Mouse (Mus musculus) kidney, postnatal 36 days (tissue): Measurements from ENCODE around the gene Kazald1.

Experiments used
- DNase-seq, 2 experiments: peaks; one replicate each; pipeline ENCODE4 v3.0.0; 2021 to 2022; ENCODE audit warnings: mixed read lengths in 2 of 2

The Kazald1 gene

DNA sequence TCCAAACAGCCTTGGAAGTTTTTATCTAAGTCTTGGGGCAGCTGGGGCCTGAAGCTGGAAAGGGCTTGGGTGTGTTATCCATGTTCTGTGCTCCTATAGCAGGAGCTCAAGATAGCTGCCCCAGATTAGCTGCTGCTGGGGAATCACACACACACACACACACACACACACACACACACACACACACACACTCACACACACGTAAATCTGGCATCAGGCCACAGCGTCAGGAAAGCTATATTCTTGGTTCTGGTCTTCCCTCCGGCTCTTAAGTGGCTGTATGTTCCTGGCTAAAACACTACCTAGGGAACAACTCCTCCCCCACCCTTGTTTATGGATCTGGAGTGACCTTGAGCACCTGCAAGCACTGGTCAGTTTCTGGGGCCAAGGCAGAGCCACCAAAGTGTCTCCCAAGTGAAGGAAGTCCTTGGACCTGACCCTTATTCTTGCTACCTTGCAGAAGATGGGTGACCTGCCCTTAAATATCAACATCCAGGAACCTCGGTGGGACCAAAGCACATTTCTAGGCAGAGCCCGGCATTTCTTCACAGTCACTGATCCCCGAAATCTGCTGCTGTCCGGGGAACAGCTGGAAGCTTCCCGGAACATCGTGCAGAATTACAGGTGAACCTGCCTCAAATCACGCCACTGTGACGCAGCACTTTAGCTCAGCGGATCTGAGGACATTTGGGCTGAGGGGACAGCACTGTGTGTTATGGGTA, 26.2 kb upstream of the Kazald1 start:
- DNase-seq = peak in 1 of 2 experiments; percentile 43

DNA sequence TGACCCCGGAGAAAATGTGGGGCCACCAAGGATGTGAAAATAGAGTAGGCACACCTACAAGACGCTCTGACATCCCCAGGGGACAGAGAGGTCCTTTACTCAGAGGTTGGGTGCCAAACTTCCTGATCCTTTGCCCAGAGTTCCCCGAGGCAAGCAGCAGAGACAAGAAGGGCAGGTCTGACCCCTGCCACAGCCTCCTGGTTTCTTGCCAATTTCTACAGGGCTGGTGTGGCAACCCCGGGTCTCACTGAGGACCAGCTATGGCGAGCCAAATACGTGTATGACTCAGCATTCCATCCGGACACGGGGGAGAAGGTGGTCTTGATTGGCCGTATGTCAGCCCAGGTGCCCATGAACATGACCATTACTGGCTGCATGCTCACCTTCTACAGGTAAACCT, 25.5 kb upstream of the Kazald1 start:
- DNase-seq = no peak

DNA sequence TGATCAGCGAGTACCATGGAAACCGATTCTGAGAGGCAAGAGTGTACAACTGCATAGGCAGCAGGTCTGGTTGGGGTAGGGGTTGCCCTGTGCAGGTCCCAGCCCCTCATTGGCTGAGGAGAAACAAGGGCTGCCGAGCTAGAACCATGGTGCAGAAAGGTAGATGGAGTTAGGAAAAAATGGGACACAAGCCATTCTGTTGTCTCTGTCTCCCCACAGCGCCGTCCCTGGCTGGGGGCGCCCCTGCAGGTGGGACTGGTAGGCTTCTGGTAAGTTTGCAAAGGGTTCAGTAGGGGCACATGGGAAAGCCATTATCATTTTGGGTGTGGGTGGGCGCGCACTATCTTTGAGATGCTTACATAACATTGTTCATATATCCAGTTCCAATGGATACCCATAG, 21.6 kb upstream of the Kazald1 start:
- no peak for DNase-seq

DNA sequence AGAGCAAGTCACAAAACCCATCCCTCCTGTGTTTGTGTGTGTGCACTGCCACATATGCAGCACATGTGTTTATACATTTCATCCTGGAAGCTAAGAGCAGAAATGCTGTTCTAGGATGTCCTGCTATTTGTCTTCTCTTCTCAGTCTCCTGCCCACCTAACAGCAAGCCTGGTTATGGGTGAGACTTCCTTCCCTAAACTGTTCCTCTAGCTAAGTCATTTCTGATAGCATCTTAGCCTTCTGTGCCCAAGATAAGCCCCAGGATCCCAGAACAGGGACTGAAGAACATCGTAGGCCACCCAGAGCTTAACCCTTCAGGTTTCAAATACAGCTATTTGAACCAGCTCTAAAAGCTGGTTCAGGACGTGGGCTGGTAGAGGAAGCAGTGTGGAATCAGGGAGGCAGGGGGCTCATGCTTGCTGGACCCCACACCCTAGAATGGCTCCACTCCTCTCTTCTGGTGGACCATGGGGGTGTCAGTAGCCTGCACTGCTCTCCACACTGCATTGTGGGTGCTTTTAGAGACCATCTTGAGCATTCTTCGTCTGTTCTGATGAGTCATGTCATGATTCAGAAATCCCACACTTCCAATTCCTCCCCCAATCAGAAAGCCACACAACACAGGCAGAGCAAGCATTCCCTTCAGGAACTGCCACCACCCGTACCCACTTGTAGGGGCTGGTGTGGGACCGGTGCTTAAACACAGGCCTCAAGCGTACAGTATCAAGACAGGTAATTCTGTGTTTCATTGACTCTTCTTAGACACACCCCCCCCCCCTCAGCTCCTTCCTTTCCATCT, 19.9 kb upstream of the Kazald1 start:
- no peak for DNase-seq

DNA sequence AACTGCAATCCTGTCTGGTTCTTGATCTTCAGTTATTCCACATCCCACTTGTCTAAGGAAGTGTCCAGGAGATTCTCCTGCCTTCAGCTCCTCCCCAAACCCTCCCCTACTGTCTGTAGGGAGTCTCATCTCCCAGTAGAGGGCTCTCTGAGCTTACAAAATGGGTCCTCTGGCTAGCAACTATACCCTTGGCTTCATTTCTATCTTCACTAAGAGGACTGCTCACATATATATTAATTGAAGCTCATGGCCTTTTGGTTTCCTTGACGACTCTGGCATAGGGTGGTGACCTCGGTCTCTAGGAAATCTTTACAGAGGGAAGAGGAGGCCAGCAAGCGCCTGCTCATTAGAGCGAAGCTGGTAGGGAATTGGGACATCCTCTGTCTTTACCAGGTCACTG, 18.7 kb upstream of the Kazald1 start:
- DNase-seq = peak; percentile 43 to 53

DNA sequence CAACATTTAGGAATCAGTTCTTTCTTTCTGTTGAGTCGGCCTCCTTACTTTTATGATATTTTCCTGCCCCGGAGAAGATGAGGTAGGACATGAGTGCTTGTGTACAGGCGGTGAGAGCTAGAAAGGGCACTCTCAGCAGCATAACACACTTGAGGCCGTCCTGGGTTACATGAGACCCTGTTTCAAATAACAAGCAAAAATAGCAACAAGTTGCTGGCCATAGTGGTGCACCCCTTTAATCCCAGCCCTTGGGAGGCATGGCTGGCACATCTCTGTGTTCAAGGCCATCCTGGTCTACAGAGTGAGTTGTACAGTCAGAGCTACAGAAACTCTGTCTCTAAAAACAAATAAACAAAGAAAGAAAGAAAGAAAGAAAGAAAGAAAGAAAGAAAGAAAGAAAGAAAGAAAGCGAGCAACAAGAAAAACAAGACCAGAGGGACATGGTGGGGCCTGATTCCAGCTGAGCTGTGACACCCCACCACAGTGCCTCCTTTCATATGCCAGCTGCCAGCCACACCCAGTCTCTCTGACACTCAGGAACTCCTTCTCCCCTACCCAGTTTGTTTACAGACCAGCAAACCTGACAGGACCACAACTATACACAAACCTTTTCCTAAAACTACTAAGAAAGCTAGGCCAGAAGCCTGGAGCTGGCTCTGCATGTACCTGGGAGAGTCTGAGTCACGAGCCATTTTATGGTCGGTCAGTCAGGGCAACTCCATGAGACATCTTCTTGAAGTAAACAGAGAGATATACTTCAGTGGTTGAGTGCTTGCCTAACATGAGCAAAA, 17.9 kb upstream of the Kazald1 start:
- no peak for DNase-seq

DNA sequence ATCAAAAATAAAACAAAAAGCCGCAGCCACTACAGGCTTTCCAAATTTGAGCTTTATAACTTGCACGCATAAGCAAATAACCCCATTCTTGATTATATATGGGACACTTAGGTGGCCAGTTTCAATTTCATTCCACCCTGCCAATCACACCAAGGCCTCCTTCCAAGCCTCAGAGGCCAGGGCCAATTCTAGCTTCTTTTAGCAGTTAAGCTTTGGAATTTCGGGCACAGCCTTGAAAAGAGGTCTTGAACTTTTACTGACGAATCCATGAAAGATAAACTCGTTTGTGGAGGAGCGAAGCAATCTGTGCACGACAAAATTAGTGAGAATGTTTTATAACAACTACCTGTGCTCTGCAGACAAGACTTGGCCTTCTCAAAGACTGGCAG, 17.3 kb upstream of the Kazald1 start:
- no peak for DNase-seq

DNA sequence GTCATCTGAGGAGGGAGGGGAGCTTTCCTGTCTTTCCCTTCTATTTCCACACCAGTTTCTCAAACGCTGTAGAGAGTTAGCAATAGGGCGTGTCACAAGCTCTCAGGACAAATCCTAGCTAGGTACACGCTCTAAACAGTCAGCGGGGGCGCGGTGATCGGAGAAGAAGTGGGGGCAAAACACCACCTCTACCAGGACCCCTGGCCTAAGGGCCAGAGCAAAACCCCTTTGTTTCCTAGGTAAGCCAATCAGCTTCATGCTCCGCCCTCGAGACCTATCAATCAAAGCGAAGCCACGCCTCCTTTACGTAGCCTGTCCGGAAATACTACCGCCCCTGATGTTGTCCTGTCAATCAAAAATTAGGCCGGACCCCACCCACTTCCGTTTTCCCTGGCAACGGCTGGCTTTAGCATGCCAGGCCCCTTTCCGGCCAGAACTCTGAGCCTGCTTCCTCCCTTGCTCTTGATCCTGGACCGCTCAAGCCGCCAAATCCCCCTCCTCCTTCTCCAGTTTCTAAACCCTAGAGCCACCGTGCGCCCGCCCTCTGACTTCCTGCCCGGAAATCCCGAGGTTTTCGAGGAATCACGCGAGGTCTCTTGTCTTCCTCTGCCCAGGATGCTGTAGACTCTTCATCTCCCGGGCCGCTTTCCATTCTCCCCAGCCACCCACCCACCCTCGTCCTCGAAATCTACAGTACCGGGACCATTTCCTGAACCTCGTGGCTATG, 16.8 kb upstream of the Kazald1 start:
- peak; percentile 96 to 97 for DNase-seq

DNA sequence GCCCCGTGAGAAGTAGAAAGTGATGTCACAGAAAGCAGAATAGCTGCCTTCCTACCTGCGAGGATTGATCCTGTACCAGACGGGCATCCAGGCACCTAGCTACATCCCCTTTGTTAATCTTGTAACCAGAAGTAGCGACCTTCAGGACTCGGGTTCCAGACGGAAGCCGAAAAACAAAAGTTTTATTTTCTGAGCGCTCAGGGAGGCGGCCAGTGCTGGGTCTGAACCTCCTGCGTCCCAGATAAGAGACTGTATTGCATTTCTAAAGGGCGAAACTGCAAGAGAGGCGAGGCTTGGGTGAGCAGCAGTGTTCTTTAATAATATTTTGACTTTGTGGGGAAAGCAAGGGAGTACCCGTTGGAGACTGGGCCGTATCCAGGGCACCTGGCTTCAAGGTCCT, 16.2 kb upstream of the Kazald1 start:
- DNase-seq = no peak

DNA sequence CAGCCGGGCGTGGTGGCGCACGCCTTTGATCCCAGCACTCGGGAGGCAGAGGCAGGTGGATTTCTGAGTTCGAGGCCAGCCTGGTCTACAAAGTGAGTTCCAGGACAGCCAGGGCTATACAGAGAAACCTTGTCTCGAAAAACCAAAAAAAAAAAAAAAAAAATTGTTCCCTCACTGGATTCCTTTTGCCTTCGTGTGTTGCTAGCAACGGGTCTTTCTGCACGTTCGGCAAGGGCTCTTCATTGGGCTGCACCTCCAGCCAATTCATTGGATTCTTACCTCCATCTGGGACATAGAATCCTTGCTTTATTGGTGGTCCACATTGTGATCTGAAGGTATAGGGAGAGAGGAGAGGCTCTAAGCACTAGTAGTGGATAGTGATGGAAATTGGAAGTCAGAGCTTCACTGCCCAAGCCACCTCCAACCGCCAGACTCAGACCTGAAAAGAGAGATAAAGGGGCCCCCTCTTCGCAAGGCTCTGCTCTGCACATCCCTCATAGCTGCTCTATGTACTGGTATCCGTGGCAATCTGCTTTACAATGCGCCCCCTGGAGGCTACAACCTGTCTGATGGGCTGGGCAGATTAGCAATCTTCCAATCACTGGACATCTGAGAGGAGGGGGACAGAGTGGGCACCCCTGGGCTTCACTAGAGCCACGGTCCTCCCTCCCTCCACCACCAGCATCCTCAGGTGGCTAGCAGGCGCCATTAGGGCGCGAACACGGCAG, 11.3 kb upstream of the Kazald1 start:
- DNase-seq = peak; percentile 67 to 87

DNA sequence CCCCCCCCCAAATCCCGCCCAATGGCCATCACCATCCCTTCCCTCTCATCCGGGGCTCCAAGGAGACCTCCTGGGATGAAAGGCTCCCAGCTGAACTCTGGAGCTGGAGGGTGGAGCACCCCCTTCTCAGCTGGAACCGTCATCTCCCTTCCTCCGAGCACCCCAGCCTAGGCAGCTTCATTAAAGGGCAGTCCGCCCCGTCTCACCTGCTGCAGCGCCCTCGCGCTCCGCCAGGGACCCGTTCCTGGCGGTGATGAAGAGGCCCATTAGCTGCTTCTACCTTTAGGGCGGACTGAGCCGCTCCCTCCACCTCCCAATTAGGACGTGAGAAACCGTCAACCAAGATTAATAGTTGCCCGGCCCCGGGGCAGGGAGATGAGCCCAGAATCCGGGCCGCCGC, 9.8 kb upstream of the Kazald1 start:
- DNase-seq = no peak

DNA sequence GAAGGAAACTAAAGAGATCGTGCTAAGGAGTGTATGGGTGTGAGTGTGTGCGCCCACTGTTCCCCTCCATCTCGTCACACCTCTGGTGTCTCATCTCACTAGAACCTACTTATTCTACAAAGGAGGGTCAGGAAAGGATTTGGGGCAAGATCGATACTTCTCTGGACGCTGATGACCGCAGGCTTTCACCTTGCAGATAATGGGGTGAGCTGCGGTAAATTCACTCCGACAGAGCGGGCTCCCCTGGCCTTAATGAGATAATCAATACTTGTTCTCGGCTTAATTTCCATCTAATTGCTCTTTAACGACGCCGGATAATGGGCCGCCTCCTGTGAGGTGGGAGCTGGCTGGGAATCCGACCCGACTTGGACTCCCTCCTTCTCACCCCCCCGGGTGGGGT, 7.9 kb upstream of the Kazald1 start:
- no peak for DNase-seq

DNA sequence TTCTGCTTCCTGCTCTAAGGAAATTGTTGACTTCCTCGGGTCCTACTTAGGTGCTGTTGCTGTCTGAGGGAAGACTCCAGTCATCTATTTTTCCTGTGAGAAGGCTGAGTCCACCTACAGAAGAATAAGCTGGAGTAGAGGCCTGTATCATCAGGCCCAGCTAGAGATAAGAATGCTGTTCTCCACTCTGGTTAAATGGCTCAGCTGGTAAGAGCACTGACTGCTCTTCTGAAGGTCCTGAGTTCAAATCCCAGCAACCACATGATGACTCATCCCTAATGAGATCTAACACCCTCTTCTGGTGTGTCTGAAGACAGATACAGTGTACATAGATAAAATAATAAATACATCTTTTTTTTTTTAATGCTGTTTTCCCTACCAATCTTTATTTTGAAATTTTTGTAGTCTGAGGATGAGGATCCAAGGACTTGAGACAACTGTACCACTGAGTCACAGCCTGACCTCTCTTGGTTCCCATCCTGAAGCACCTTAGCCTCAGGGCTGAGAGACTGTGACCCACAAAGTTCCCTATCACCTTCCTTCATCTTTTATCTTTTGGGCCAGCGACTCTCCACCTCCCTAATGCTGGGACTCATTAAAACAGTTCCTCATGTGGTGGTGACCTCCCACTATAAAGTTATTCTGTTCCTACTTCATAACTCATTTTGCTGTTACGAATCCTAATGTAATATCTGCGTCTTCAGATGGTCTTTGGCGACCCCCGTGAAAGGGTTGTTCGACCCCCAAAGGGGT, 7.1 kb upstream of the Kazald1 start:
- no peak for DNase-seq

DNA sequence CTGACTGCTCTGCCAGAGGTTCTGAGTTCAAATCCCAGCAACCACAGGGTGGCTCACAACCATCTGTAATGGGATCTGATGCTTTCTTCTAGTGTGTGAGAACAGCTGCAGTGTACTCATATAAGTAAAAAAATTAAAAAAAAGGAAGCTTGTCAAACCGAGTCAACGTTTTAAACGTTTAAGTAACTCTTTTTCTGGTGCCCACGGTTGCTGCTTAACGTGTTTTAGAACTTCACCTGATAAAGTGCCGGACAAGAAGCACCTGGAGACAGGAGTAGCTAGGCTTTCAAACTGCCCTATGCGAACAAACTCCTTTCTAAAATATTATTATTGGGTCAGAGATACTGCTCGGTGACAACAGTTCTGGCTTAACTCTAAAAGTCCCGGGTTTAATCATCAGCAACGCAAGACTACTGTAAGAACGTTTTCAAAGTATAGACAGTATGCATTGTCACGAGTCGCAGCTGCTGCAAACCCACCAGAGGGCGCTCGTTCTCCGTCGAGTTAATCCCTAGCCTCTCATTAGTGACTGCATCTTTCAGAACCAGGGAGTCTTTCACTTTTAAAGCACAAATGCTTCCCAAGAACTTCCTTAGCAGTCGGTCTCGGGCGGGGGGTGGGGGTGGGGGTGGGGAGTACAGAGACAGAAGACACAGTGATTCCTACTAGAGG, 1.0 kb upstream of the Kazald1 start:
- peak; percentile 70 to 90 for DNase-seq

DNA sequence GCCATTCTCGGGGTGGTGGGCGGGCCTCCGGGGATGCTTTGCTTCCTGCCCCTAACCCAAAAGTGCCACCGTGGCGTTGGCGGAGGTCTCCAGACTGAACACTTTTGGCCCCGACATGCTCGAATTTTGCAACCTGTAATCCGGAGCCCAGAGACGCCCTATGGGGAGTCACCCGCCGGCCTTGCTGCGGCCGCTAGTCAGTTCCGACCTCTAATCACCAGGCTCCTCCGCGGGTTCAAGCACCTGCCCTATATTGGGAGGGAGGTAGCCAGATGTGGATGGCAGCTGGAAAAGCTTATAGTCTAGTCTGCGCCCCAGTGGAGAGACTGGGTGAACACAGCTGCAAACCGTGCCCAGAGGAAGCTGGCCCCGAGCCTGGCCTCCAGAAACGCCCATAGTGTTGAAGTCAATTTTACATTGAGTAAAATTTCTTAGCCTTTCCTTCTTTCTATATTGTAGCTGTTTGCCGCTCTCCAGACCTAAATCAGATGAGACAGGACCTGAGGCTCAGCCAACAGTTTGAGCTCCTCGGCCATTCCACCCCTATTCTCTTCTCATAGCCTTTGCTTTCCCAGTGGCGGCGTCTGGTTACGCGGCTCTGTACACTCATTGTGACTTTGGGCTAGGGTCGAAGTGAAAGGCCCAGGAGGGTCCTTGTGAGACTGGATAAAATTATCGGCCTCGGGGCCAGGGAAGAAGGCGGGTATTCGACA, 438 bp downstream of the Kazald1 start:
- DNase-seq = no peak

DNA sequence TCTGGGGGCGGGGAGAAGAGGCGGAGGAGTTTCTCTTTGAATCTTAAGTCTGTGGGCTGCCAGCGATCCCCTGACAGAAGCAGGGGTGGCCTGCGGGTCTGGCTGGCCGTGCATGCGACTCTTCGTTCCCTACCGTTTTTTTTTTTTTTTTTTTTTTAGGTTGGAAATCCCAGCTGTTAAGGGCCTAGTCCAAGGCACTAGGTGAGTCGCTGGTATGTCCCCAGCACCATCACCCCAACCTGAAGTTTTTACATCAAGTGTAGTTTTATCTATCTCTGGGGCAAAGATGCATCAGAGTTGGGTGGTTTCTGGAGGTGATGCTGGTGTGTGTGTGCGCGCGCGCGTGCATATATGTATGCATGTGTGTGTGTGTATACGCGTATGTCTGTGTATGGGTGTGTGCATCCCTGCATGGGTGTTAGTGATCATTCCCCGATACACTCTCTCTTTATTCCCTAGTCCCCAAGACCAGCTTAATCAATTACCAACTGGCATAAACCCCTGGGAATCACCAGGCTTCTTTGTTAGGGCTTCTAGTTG, 1.1 kb downstream of the Kazald1 start:
- no peak for DNase-seq

DNA sequence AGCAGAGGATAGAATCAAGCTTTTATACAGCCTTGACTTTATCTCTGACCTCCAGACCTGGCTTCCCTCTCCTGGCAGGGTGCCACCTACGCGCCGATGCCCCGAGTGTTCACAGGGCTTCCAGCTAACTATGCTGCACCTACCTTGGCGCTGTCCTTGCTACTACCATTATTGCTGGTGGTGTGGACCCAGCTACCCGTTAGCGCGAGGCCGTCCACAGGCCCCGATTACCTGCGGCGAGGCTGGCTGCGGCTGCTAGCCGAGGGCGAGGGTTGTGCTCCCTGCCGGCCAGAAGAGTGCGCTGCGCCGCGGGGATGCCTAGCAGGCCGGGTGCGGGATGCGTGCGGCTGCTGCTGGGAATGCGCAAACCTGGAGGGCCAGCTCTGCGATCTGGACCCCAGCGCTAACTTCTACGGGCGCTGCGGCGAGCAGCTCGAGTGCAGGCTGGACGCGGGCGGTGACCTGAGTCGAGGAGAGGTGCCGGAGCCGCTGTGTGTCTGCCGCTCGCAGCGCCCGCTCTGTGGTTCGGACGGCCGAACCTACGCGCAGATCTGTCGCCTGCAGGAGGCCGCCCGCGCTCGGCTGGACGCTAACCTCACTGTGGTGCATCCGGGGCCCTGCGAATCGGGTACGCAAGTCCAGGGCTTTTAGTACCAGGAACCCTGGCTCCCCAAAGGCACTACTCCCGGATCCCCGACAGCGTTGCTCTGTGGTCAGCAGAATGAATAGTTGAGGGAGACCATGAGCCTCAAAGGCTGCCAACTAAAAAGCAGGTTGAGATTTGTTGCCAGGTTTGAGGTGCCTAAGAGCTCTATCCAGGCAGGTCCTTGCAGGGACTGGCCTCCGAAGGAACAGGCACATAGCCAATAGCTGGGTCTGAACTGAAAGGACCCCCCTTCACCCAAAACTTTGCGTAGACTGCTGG, 1.8 kb downstream of the Kazald1 start:
- peak; percentile 47 to 83 for DNase-seq

DNA sequence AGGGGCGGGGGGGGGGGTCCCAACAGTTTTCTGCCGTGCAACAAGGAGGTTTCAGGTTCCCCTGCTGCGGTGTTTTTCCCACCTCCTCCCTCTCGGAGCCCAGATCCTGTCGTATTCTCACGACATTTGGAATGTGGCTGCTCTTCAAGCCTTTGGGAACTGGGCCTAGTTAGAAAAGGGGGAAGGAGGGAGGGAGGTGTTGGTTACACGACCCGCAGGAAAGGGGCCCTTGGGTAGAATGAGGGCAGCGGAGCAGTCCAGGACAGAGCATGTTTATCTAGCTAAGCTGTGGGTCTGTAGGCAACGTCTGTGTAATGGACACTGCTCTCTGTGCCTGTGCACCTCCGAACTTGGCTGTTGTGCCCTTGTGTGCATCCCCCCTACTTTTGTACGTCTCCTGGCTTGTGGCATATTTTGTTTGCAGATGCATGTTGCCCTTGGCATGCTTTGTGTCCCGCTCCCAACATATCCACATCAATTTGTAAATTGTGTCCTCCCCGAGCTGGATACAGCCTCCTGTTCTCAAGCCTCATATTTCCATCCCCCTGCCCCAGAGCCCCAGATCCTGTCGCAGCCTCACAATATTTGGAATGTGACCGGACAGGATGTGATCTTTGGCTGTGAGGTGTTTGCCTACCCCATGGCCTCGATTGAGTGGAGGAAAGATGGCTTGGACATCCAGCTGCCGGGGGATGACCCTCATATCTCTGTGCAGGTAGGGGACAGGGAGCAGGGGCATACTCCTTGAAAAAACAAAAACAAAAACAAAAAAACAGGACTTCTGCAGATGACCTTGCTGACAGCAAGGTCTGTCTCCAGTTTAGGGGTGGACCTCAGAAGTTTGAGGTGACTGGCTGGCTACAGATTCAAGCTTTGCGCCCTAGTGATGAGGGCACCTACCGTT, 3.0 kb downstream of the Kazald1 start:
- DNase-seq = no peak
